Mouse (Mus musculus): ENCODE results near the gene Cbx1. TPM values are rescaled to one million over a fixed set of nuclear protein-coding genes. Genes with fewer than 3 reads are reported as not detected.

Gene Cbx1
- polyA plus RNA-seq, 2 experiments = 23.5 to 25.0 TPM

DNA sequence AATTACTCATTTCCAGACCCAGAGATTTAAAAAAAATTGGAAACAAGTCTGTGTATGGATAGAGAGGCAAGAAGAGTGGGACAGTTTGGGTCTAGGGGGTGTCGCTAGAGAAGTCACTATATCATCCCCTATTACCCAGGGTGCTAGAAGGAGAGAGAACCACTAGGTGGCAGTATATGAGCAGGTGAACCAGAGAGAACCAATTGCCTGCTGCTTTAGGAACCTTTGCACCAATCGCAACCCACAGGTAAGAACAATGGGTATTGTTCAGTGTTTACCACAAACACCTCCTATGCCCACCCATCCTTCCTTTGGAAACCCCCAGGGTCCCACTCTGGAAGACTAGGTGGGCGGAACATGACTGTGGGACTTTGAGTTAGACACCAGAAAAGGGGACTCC, 28.9 kb upstream of the Cbx1 start:
- Histone ChIP-seq H3K9ac (replicated peaks) (no peak overlapping the region), H3K4me2 (ENCODE audit: low read depth) (no peak overlapping the region), H3K4me3 (ENCODE audit: insufficient read depth in 1 of 2, low read depth in 2 of 2, low read length in 2 of 2) (no peak overlapping the region), H3K4me1 (replicated peaks; ENCODE audit: control insufficient read depth in 2 of 2, insufficient read depth in 2 of 2, low read length in 1 of 2) (0 out of 4 replicates have a peak, but pooled peaks cover 0 to under 1% of the 10 kb centered on the region in 2 experiments), H3K27ac (no peak overlapping the region), H3K27me3 (ENCODE audit: control insufficient read depth, insufficient read depth, low read length) (no peaks in the 10 kb centered on the region), H3K36me3 (replicated peaks; ENCODE audit: control insufficient read depth, insufficient read depth, low read depth) (no peaks in the 10 kb centered on the region), H3K9me3 (ENCODE audit: control insufficient read depth, low read length) (no peaks in the 10 kb centered on the region)
- TF ChIP-seq CTCF (IDR thresholded peaks at IDR 0.05; ENCODE audit: low read depth) (peak; percentile 87), EP300 (IDR thresholded peaks at IDR 0.05; ENCODE audit: low read depth) (no peak)
- ATAC-seq (ENCODE audit: insufficient read depth) (peak; percentile 35; the same call in 1 of the 2 replicates), DNase-seq (ENCODE audit: low read depth in 3 of 3, low spot score in 3 of 3) (peak; percentile 41 to 58 (median 41))
- 29% methylated on average over 3 of the region's 3 CpGs for WGBS (ENCODE audit: insufficient replicate concordance)

DNA sequence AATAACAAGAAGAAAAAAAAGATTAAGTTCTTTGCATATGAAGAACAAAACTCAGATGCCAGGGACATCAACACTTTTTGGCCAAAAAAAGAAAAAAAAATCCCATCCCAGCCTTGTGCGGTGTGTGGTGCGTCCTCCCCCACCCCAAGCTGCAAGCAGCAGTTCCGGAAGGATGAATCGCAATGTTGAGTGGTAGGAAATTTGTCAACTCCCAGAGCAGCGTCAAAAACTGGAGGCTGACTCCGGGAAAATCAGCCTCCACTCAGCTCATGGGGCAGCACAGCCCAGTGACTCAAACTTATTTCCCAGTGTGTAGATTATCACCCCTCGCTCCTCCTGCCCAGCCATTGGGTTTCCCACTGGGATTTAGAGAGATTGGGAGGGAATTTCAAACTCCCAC, 26.9 kb upstream of the Cbx1 start:
- Histone ChIP-seq H3K4me2 (ENCODE audit: low read depth) (no peak overlapping the region), H3K27ac (no peak overlapping the region), H3K9ac (replicated peaks) (no peak overlapping the region), H3K9me3 (ENCODE audit: control insufficient read depth, low read length) (no peaks in the 10 kb centered on the region), H3K27me3 (ENCODE audit: control insufficient read depth, insufficient read depth, low read length) (no peaks in the 10 kb centered on the region), H3K4me1 (replicated peaks; ENCODE audit: control insufficient read depth in 2 of 2, insufficient read depth in 2 of 2, low read length in 1 of 2) (0 out of 4 replicates have a peak, but pooled peaks cover 0 to 3% of the 10 kb centered on the region in 2 experiments), H3K4me3 (ENCODE audit: insufficient read depth in 1 of 2, low read depth in 2 of 2, low read length in 2 of 2) (no peak overlapping the region), H3K36me3 (replicated peaks; ENCODE audit: control insufficient read depth, insufficient read depth, low read depth) (no peaks in the 10 kb centered on the region)
- TF ChIP-seq EP300 (IDR thresholded peaks at IDR 0.05; ENCODE audit: low read depth) (no peak), CTCF (IDR thresholded peaks at IDR 0.05; ENCODE audit: low read depth) (no peak)
- DNase-seq (ENCODE audit: low read depth in 3 of 3, low spot score in 3 of 3) (no peak), ATAC-seq (ENCODE audit: insufficient read depth) (no peak)
- WGBS (ENCODE audit: insufficient replicate concordance) = 52% methylated on average over 7 of the region's 7 CpGs

DNA sequence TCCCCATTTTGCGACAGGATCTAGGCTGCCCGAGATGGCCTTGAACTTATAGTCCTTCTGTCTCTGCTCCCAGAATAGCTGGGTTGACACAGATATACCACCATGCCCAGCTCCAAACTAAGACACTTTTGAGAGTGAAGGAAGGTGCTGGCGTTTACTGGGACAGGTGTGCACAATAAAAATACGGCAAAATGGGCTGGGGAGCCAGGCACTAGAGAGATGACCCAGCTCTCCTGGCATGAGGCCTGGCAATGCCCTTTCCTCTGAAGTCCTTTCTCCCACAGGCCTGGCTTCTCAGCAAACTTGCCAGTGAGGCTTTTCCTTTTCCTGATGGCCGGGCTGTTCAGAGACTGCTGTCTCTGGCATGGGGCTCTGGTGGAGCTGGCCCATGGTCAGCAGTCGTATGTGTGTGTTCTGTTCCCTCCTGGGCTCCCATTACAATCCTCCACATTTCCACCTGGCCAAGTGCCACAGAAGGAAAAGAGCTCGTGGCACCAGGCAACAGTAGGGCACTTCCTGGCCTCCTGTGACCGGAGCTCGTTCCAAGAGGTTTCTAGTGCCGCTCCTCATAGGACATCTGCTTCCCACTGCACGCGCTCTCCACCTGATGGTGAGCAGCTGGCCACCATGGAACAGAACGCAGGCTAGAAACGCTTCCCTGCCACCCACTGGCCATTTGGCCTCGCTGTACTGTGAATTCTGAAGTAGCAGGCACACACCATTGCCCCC, 26.0 kb upstream of the Cbx1 start:
- Histone ChIP-seq H3K4me1 (replicated peaks; ENCODE audit: control insufficient read depth in 2 of 2, insufficient read depth in 2 of 2, low read length in 1 of 2) (0 out of 4 replicates have a peak, but pooled peaks cover 0 to 3% of the 10 kb centered on the region in 2 experiments), H3K27me3 (ENCODE audit: control insufficient read depth, insufficient read depth, low read length) (no peaks in the 10 kb centered on the region), H3K9ac (replicated peaks) (no peak overlapping the region), H3K36me3 (replicated peaks; ENCODE audit: control insufficient read depth, insufficient read depth, low read depth) (no peaks in the 10 kb centered on the region), H3K4me2 (ENCODE audit: low read depth) (no peak overlapping the region), H3K9me3 (ENCODE audit: control insufficient read depth, low read length) (no peaks in the 10 kb centered on the region), H3K4me3 (ENCODE audit: insufficient read depth in 1 of 2, low read depth in 2 of 2, low read length in 2 of 2) (no peak overlapping the region), H3K27ac (no peak overlapping the region)
- TF ChIP-seq EP300 (IDR thresholded peaks at IDR 0.05; ENCODE audit: low read depth) = no peak
- TF ChIP-seq CTCF (IDR thresholded peaks at IDR 0.05; ENCODE audit: low read depth) = no peak
- whole genome bisulfite sequencing (ENCODE audit: insufficient replicate concordance) = 73% methylated on average over 15 of the region's 15 CpGs
- DNase-seq (ENCODE audit: low read depth in 3 of 3, low spot score in 3 of 3) = no peak
- ATAC-seq (ENCODE audit: insufficient read depth) = no peak

DNA sequence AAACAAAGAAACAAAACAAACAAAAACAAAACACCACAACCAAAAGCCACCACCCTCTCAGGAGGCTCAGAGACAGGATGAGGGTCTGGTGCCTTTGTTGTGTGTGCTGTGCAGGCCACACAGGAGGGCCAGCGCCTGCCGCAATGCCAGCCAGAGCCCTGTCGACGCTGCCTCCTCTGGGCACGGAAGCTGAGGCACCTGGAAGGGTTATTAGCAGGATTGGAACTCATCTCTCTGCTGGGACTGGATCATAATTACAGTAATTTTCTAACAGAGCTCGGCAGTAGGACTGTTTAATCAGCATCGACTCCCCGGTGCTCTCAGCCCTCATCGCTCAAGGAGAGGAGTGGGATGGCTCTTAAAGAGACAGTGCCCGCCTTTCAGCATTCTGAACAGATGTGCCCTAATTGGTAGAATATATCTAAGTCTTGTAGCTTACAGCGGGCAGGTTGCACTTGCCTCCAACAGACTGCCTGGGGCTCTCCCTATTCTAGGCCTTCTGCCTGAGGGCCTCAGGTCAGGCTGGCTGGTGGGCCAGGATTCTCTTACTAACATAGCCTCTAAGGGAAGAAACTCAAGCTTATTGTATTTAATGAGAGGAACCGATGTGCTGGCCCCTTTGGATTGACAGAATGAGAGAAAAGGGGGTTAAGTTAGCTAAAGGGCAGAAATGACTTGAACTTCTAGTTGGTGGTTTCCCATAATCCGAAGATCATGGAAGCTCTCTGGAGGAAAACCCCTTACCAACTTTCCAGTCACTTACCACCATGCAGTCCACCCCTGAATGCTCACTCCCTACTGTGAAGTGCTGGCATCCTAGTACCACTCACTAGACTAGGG, 24.2 kb upstream of the Cbx1 start:
- no peaks in the 10 kb centered on the region for H3K9me3 ChIP-seq (ENCODE audit: control insufficient read depth, low read length)
- TF ChIP-seq EP300 (IDR thresholded peaks at IDR 0.05; ENCODE audit: low read depth) (no peak), CTCF (IDR thresholded peaks at IDR 0.05; ENCODE audit: low read depth) (no peak)
- H3K27me3 ChIP-seq (ENCODE audit: control insufficient read depth, insufficient read depth, low read length) = no peaks in the 10 kb centered on the region
- H3K36me3 ChIP-seq (replicated peaks; ENCODE audit: control insufficient read depth, insufficient read depth, low read depth) = no peaks in the 10 kb centered on the region
- whole genome bisulfite sequencing (ENCODE audit: insufficient replicate concordance) = 60% methylated on average over 13 of the region's 13 CpGs
- no peak overlapping the region for H3K27ac ChIP-seq
- no peak overlapping the region for H3K4me2 ChIP-seq (ENCODE audit: low read depth)
- H3K4me1 ChIP-seq (replicated peaks; ENCODE audit: control insufficient read depth in 2 of 2, insufficient read depth in 2 of 2, low read length in 1 of 2) = 0 out of 4 replicates have a peak, but pooled peaks cover 0 to 3% of the 10 kb centered on the region in 2 experiments
- no peak overlapping the region for H3K9ac ChIP-seq (replicated peaks)
- no peak overlapping the region for H3K4me3 ChIP-seq (ENCODE audit: insufficient read depth in 1 of 2, low read depth in 2 of 2, low read length in 2 of 2)
- DNase-seq (ENCODE audit: low read depth in 3 of 3, low spot score in 3 of 3) (no peak), ATAC-seq (ENCODE audit: insufficient read depth) (no peak)

DNA sequence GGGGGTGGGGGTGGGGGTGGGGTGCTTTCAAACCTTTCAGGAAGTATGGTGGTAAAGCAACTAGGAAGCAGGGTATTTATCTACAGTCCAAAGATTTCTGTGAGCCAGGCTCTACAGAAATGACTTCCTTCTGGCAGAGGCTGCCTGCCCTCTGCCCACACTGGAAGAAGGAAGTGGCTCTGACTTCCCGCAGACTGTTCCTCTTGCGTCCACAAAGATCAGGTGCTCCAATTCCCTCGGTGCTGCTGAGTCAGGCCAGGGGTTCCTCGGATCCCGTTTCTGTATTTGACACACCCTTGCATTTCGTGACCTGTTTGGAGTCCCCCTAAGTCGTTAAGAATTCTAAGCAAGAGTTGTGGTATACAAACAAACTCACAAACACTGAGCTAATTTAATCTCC, 23.3 kb upstream of the Cbx1 start:
- Histone ChIP-seq H3K9me3 (ENCODE audit: control insufficient read depth, low read length) (no peaks in the 10 kb centered on the region), H3K27me3 (ENCODE audit: control insufficient read depth, insufficient read depth, low read length) (no peaks in the 10 kb centered on the region), H3K36me3 (replicated peaks; ENCODE audit: control insufficient read depth, insufficient read depth, low read depth) (peaks cover 3% of the 10 kb centered on the region; the same call in 1 of the 2 replicates), H3K9ac (replicated peaks) (no peak overlapping the region), H3K4me2 (ENCODE audit: low read depth) (no peak overlapping the region), H3K4me1 (replicated peaks; ENCODE audit: control insufficient read depth in 2 of 2, insufficient read depth in 2 of 2, low read length in 1 of 2) (0 out of 4 replicates have a peak, but pooled peaks cover 0 to 3% of the 10 kb centered on the region in 2 experiments), H3K27ac (no peak overlapping the region), H3K4me3 (ENCODE audit: insufficient read depth in 1 of 2, low read depth in 2 of 2, low read length in 2 of 2) (no peak overlapping the region)
- 13% methylated on average over 7 of the region's 7 CpGs for WGBS (ENCODE audit: insufficient replicate concordance)
- no peak for TF ChIP-seq CTCF (IDR thresholded peaks at IDR 0.05; ENCODE audit: low read depth)
- no peak for TF ChIP-seq EP300 (IDR thresholded peaks at IDR 0.05; ENCODE audit: low read depth)
- DNase-seq (ENCODE audit: low read depth in 3 of 3, low spot score in 3 of 3) (no peak), ATAC-seq (ENCODE audit: insufficient read depth) (peak; percentile 28; the same call in 1 of the 2 replicates)

Data from liver, embryonic 14.5 days (tissue).